Mouse (Mus musculus) fat pad, adult 2 months (tissue): Measurements from ENCODE around the gene Ak8.

Experiments
- DNase-seq: peaks from one replicate; pipeline ENCODE4 v3.0.0-alpha.2; 2011; ENCODE audit warnings: low read depth, low spot score; ENCODE audit errors: extremely low read depth

Gene Ak8

GRCm38 (mm10) chr2:28792931-28793610, 93.1 kb downstream of the Ak8 start:
- DNase-seq: no peak

DNA sequence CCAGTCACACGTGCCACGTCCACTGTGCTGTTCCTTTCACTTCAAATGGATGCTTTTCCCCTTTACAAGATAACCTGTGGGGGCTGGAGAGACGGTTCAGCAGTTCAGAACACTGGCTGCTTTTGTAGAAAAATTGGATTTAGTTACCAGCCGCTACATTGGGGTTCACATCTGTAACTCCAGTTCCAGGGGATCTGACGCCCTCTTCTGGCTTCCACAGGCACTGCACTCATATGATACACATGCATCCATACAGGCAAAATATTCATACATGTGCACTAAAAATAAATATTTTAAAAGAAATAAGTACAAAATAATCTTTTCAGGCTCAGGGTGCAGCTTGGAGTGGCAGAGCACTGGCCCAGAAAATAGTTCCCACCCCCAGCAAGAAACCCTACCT, 94.7 kb downstream of the Ak8 start:
- no peak for DNase-seq

DNA sequence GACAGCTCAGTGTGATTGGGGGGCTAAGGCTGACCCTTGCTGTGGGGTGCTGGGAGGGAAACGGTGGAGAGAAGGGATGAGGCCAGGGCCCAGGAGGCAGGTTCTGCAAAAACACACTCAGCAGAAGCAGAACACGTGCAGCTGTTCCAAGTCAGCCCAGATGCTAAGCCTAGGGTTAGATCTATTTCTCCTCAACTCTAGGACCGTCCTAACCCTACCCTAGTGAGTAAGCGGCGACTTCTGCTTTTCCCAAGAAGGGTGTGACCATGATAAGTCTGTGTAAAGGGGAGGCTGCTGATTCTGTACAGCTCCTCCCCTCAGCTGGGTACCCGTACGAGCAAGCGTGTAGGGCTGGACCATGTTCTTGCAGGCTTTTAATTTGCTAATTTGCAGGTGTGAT, 96.3 kb downstream of the Ak8 start:
- DNase-seq: no peak

DNA sequence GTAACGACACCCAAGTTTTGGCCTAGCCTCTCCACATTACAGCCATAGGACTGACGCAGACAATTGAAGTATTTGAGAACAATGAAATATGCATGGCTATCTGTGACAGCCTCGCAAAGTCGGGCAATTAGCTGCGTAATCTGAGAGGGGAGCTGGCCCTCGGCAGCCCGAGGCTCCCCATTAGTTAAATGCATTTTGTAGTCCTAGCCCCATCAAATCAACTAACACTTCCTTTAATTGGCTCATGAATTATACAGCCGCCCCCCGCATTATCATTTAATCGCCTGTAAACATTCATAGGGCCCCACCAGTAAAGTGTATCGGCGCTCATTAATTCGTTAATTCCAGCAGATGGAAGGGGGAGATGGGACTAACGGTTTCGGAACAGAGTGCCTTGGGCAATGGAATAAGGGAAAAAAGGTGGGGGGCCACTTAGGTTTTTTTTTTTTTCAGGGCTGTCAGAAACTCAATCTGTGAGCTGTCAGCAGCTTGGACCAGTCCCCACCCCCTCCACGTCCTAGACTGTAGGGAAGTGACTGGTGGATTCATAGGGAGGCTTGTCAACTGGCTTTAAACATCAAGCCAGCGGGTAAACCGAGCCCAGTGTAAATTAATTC, 97.6 kb downstream of the Ak8 start:
- DNase-seq: no peak

DNA sequence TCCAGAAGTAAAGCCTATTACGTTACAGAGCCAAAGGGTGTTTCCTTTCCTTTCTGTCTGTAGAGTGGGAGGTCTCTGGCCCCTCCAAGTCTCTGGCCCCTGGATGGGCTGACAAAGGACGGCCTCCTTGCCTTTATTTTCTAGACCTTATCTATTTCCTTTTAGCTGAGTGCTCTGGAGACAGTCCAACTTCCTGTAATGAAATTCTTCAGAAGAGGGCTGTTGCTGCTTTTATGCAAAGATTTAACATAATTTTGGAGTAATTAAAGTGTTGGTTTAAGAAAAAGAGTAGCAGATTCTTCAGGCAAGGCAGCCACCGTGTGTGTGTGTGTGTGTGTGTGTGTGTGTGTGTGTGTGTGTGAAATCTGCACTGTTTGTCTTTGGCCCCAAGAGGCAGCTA, 98.4 kb downstream of the Ak8 start:
- DNase-seq: no peak

GRCm38 (mm10) chr2:28799575-28799974, 99.6 kb downstream of the Ak8 start:
- no peak for DNase-seq

- DNase-seq: no peak
Measured at GRCm38 (mm10) chr2:28803406-28803805, 103.4 kb downstream of the Ak8 start.

DNA sequence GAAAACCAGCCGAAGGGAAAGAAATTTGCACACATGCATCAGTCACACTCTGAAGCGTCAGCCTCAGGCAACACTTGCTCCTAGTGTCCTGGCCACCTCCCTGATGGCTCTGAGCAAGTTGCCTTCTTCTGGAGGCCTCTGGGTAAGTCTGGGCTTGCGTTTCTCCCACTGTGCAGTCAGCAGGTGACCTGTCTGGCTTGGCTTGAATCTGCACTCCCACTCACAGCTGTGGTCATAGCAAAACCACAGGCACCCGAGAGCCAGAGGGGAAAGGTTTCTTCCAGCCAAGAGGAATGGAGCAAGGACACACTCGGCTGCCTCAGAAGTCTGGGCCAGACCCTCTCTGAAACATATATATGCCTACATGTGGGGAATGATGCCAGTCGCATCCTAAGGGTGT, 108.9 kb downstream of the Ak8 start:
- DNase-seq: no peak

DNA sequence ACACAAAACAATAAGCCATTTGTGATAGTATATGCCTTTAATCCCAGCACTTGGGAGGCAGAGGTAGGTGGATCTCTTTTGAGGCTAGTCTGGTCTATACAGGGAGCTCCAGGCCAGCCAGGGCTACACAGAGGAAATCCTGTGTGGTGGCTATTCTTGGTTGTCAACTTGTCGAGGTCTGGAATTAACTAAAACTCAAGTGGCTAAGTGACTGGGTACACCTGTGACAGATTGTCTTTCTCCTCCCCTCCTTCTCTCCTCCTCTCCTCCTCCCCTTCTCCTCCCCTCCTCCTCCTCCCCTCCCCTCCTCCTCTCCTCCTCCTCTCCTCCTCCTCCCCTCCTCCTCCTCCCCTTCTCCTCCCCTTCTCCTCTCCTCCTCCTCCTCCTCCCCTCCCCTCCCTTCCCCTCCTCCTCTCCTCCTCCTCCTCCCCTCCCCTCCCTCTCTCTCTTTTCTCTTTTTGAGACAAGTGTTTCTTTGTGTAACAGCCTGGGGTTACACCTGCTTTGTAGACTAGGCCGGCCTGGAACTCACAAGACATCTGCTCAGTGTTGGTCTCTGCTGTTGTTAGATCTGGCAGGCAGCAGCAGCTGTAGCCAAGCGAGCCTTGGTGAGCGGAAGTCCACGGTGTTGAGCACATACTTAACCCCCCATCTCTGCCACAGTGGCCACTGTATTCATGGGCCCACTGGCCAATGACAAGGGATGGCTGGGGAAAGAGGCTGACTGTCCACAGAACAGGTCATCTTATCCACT, 110.5 kb downstream of the Ak8 start:
- DNase-seq: no peak

GRCm38 (mm10) chr2:28818866-28819265, 118.9 kb downstream of the Ak8 start:
- DNase-seq: no peak

- DNase-seq: no peak
Measured at GRCm38 (mm10) chr2:28829265-28829664, 129.3 kb downstream of the Ak8 start.

DNA sequence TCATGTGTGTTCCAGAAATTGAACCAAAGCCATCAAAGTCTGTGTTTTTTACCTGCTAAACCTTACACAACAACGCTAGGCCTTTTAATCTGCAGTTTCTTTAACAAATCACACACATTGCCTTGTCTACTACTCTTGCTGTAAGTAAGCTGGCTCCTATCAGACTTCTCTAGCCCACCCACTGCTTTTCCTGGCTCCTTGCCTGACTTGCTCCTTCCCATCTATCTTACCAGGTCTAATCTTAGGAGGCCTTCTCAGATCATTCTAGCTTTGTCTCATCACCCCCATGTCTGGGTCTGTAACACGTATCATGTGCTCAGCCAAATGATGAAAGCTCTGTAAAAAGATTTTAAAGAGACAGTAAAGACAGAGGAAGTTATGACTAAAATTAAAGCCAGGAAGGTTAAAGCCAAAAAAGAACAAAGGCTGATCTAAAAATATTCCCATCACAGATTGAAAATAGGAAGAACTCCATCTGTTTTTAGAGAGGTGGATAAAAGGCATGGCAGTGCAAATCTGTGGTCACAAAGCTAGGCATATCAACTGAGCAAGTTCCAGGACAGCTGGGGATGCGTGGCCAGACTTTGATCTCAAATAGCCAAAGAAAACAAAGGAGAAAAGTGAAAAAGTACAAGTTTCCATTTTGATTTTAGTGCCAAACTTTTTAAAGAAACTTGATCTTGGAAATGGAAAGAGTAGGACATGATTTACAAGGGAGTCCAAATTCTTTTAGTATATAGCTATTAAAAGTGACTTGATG, 136.4 kb downstream of the Ak8 start:
- no peak for DNase-seq

DNA sequence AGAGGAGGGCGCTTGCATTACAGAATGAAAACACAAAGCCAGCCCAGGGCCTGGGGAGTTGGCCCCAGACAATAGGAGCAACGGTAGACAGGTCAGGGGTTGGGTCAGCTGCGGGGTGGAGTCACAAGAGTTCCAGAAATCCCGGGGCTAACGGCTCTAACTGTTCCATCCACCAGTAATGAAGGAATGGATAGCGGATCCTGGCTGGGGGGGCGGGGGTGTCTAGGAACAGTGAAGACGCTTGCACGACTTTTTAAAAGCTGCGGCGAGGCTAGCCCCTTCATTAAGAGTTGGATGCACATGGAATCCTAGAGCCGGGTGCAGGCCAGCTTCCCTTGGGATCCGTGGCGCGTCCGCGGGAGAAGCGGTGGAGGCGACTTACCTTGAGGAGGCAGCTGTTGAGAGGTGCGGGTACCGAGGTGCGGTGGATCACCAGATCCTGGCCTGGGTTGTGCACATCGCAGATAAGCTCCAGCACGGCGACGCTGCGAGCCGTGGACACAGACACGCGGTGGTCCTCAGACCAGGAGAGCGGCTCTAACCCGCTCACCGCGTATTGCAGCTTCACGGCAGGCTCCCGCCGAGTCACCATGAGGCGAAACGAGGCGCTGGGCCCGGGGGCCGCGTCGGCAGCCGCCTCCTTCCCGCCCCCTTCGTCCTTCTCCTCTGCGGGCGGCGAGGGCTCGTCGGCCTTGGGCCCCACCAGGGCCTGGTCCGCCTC, 139.7 kb downstream of the Ak8 start:
- no peak for DNase-seq

DNA sequence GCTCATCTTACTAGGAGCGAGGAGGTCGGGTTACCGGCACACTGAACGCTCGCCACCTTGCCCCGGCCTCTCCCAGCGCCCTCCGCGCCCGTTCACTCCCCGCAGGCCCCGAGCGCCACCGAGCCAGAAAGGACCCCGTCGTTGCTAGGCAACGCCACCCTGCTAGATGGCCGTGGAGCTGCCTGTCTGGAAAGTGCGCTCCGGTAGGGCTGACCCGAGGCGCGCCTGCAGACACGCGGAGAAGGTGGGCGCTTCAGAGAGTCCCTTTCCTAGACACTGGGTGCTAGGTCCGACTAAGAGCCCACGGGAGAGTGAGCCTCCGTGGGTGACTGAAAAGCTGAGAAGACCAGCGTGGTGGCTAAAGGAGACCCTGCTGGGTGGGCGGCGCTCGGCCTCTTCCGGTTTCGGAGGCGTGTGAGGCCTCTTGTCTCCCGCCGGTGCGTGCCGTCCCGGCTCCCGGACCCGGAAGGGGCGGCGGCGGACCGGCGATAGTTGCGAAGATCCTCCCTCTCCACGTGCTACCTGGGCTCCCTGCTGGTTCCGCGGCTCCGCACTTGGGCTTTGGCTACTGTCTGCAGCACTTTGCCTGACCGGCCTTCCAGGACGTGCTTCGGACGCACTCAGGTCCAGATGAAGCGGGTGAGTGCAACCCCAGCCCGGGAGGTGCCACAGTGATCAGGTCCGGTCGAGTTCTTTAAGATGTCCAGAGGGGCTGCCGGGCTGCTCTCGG, 140.4 kb downstream of the Ak8 start, which contains the start of the genes Gtf3c4 and Ddx31:
TSS of gene Gtf3c4 (minus strand) at position 139 of the 730 bp plus-strand sequence.
TSS of gene Ddx31 (plus strand) at position 185 of the 730 bp plus-strand sequence.
- DNase-seq: peak; percentile 18

DNA sequence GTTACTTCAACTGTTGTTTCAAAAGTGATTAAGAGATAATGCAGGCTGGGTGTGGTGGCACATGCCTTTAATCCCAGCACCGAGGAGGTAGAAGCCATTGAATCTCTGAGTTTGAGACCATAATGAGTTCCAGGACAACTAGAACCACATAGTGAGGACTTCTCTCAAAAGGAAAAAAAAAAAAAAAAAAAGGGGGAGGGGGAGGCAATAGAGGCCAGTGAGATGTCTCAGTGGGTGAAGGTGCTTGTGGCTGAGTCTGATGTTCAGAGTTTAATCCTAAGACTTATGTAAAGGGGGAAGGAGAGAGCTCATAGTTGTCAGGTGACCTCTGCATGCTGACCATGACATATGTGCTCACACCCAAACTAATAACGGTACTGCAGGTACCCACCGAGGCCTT, 142.1 kb downstream of the Ak8 start:
- DNase-seq: no peak

- DNase-seq: no peak
Measured at GRCm38 (mm10) chr2:28848879-28849278, 148.9 kb downstream of the Ak8 start.

DNA sequence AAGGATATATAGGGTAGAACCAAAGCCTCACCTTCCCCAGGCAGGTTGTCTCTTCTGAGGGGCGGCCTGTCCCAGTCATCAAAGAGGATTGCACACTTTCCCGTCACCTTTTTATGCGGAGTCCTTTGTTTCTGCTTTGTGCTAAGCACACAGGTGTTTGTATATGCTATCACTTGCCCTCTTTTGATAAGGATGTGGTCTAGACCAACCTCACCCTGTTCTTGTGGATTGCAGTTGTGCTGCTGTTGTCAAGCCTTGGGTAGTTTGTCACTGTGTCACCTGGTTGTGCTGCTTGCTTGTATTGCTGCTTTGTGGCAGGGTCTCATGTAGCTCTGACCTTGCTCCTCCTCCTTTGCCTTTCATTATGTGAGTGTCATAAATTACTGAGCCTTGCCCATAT, 152.6 kb downstream of the Ak8 start:
- DNase-seq: no peak

DNA sequence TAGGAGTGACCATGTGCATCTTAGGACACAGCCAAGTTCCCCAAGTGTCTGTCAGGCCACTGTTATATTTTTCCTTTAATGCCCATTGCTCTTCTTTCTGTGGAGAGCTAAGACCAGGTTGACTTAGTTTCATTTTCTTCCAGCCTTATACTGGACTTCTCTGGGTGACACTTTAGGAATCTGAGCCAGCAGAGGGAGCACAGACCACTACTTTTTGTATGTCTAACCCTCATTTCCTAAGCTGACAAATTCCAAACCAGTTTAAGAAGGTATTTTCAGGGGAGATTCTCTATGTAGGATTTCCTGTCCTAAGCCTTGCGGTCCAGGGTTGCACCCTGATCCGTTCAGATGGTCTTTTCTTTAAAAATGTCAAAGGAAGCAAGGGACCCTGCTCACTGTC, 155.8 kb downstream of the Ak8 start:
- DNase-seq: no peak

- no peak for DNase-seq
Measured at GRCm38 (mm10) chr2:28859303-28859702, 159.3 kb downstream of the Ak8 start.
